Mouse (Mus musculus) limb, embryonic 11.5 days (tissue): ENCODE data around the gene Smc3. TPM values are rescaled to one million over a fixed set of nuclear protein-coding genes. Genes with fewer than 3 reads are reported as not detected.

Source experiments
- ATAC-seq: fragments of 200-750 bp; cut with Nextera tagmentation; 2 replicates; pipeline ENCODE4 v1.8.0; 2017; ENCODE audit warnings: low read depth; ENCODE audit not compliant: insufficient number of reproducible peaks, low FRiP score, low TSS enrichment
- DNase-seq: peaks from one replicate; pipeline ENCODE4 v3.0.0-alpha.2; 2015; ENCODE audit warnings: low spot score
- H3K27ac ChIP-seq: fragments of 300-500 bp; sonication (generic); replicated peaks from 2 replicates; pipeline ENCODE4 v1.5.1; 2014; ENCODE audit warnings: low read depth, mild to moderate bottlenecking, low read length
- H3K27me3 ChIP-seq: fragments of 300-500 bp; sonication (generic); 2 replicates; pipeline ENCODE4 v1.6.1; 2014; ENCODE audit warnings: mild to moderate bottlenecking, low read length, mixed read lengths; ENCODE audit not compliant: control insufficient read depth, insufficient read depth
- H3K36me3 ChIP-seq: fragments of 300-500 bp; sonication (generic); 2 replicates; pipeline ENCODE4 v1.6.1; 2014; ENCODE audit warnings: mild to moderate bottlenecking, low read length, moderate library complexity, mixed read lengths; ENCODE audit not compliant: control insufficient read depth, insufficient read depth
- H3K4me1 ChIP-seq: fragments of 300-500 bp; sonication (generic); 2 replicates; pipeline ENCODE4 v1.6.1; 2014; ENCODE audit warnings: low read length, mixed read lengths; ENCODE audit not compliant: control insufficient read depth, insufficient read depth
- H3K4me2 ChIP-seq: fragments of 300-500 bp; sonication (generic); 2 replicates; pipeline ENCODE4 v1.6.1; 2014; ENCODE audit warnings: low read depth, mild to moderate bottlenecking, moderate library complexity; ENCODE audit not compliant: severe bottlenecking
- H3K4me3 ChIP-seq: fragments of 300-500 bp; sonication (generic); 2 replicates; pipeline ENCODE4 v1.5.1; 2014; ENCODE audit warnings: low read depth, low read length
- H3K9ac ChIP-seq: fragments of 300-500 bp; sonication (generic); 2 replicates; pipeline ENCODE4 v1.6.1; 2014; ENCODE audit warnings: mild to moderate bottlenecking, low read length
- H3K9me3 ChIP-seq: fragments of 300-500 bp; sonication (generic); 2 replicates; pipeline ENCODE4 v1.6.1; 2016; ENCODE audit warnings: low read length; ENCODE audit not compliant: control insufficient read depth
- WGBS: fragments of 180-500 bp; shearing (Covaris S2); extraction: QIAGEN DNeasy Blood & Tissue Kit; methylation state at CpG from one replicate; pipeline ENCODE4 v1.1.7; 2014; 5-methylcytosine and 5-hydroxymethylcytosine counted together
- polyA plus RNA-seq: library from polyadenylated mRNA; unstranded; fragments of >200 nt; fragmentation: Nextera tagmentation; extraction: Ambion mirVana; gene quantifications from 2 replicates; pipeline ENCODE4 v1.2.1, GENCODE M21; 2014

The Smc3 gene
- polyA plus RNA-seq, 1 experiment from 2014 or later = 92.8 TPM

DNA sequence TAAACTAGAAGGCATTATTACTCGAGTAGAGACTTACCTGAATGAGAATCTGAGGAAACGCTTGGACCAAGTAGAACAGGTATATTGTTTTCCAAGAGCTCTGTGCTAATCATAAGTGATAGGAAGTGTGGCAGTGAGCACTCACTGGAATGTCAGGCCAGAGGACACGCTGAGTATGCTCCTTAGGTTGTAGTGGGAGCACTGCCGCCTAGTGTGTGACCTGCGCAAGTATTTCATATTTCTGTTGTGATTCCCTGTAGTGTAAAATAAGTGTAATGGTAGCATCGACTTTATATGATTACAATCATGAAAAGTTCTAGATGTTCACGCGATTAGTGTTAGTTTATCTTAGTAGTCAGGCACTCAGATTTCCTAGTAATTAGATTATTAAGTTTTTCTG is 38.5 kb downstream of the Smc3 start:
- Histone ChIP-seq H3K4me2 (no peak overlapping the region), H3K4me1 (no peaks in the 10 kb centered on the region), H3K9ac (no peak overlapping the region), H3K36me3 (peaks cover 32% of the 10 kb centered on the region), H3K27ac (no peak overlapping the region), H3K4me3 (no peak overlapping the region), H3K9me3 (no peaks in the 10 kb centered on the region), H3K27me3 (no peaks in the 10 kb centered on the region)
- ATAC-seq (no peak), DNase-seq (no peak)
- WGBS = 94% methylated on average over 8 of the region's 8 CpGs

DNA sequence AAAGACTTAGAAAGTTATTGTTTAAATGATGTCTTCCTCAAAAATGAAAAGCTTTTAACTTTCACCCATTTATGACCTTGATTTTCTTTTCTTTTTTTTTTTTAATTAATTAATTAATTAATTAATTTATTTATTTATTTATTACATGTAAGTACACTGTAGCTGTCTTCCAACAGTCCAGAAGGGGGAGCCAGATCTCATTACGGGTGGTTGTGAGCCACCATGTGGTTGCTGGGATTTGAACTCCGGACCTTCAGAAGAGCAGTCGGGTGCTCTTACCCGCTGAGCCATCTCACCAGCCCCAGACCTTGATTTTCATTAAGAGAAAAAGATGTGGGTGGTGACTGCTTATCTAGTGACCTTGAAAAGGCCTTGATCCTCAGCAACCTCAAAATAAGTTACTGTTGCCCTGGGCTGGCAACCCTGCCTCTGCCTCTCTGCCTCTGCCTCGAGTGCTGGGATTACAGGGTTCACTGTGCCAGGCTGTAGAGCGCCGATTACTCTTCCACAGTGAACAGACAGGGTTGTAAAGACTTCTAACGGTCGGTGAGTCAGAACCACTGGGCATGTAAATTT is 43.9 kb downstream of the Smc3 start:
- ATAC-seq (no peak), DNase-seq (no peak)
- no peak overlapping the region for H3K27ac ChIP-seq
- H3K36me3 ChIP-seq = peaks cover 28% of the 10 kb centered on the region
- WGBS = 95% methylated on average over 9 of the region's 9 CpGs
- H3K9ac ChIP-seq = no peak overlapping the region
- H3K4me1 ChIP-seq = no peaks in the 10 kb centered on the region; the same call in 1 of the 2 replicates
- H3K9me3 ChIP-seq = no peaks in the 10 kb centered on the region
- no peak overlapping the region for H3K4me3 ChIP-seq
- H3K27me3 ChIP-seq = no peaks in the 10 kb centered on the region
- no peak overlapping the region for H3K4me2 ChIP-seq

DNA sequence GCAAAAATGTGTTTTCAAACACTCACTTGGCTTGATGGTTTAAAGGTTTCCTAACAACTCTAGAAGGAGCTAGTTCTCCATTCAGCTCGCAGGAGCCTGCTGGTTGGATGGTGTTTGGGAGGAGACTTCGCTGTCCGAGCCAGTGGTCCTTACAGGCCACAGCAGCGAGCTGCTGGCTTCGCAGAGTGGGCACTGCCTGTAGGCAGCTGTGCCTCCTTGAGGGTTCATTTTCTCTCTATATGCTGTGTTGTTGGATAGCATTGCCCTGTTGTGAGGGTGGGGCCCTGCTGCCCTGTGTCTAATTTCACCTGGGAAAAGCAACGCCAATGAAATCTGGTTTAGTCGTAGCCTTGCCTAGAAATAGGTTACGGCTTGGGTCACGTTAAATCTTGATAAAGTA is 47.1 kb downstream of the Smc3 start:
- WGBS = 83% methylated on average over 9 of the region's 9 CpGs
- H3K27ac ChIP-seq = no peak overlapping the region

DNA sequence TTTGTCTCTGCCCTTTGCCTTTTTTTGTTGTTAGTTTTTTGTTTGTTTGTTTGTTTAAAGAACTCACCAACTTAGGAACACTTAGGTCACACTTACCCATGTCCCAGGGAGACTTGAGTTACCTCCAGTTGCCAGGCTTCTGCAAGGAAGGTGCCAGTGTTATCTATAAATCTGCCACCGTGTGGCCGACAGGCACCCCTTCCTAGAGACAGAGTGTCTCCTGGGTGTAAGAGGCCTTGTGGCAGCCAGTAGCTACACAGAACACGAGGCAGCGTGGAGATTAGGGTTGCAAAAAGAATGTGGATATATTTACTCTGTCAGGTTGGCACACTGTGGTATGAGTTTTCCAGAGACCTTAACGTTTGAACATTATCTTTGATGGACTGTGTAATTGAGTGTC is 47.9 kb downstream of the Smc3 start:
- Histone ChIP-seq H3K4me3 (no peak overlapping the region), H3K4me2 (no peak overlapping the region), H3K36me3 (peaks cover 12% of the 10 kb centered on the region), H3K9me3 (no peaks in the 10 kb centered on the region), H3K4me1 (peaks cover 6% of the 10 kb centered on the region; the same call in 1 of the 2 replicates), H3K9ac (no peak overlapping the region), H3K27ac (no peak overlapping the region), H3K27me3 (no peaks in the 10 kb centered on the region)
- 42% methylated on average over 5 of the region's 5 CpGs for WGBS
- ATAC-seq = no peak
- peak; percentile 25 for DNase-seq

More for the DNA sequence above, 47.1 kb downstream of the Smc3 start:
- Histone ChIP-seq H3K9me3 (no peaks in the 10 kb centered on the region), H3K4me2 (no peak overlapping the region), H3K4me1 (peaks cover 6% of the 10 kb centered on the region; the same call in 1 of the 2 replicates), H3K27me3 (no peaks in the 10 kb centered on the region), H3K9ac (no peak overlapping the region), H3K36me3 (peaks cover 13% of the 10 kb centered on the region), H3K4me3 (no peak overlapping the region)
- ATAC-seq (no peak), DNase-seq (no peak)

DNA sequence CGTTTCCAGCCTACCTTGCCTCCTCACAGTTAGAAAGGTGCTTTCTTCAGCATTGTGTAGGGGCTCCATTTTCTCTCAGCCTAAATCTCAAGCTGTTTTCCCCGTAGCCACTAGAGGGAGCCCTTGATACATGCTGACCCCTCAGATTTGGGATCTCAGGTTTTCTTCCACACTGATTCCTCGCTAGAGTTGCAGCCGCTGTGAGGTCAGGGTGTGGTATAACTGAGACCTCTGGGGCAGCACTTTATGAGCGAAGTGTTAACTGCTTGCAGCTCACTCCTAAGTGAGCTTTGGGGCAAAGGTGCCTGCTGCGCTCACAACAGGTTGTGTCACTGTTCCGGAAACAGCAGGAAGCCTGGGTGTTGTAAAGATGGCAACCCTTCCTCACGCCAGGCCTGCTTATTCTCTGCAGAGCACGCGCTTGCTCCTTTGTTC is 48.6 kb downstream of the Smc3 start:
- Histone ChIP-seq H3K36me3 (peaks cover 7% of the 10 kb centered on the region), H3K27ac (peak overlapping the region; percentile 67), H3K9me3 (no peaks in the 10 kb centered on the region), H3K4me1 (peaks cover 12% of the 10 kb centered on the region; the same call in 1 of the 2 replicates), H3K4me2 (no peak overlapping the region), H3K9ac (no peak overlapping the region; the same call in 1 of the 2 replicates), H3K27me3 (no peaks in the 10 kb centered on the region), H3K4me3 (no peak overlapping the region)
- DNase-seq (peak; percentile 91), ATAC-seq (peak; percentile 78)
- 16% methylated on average over 10 of the region's 10 CpGs for WGBS

DNA sequence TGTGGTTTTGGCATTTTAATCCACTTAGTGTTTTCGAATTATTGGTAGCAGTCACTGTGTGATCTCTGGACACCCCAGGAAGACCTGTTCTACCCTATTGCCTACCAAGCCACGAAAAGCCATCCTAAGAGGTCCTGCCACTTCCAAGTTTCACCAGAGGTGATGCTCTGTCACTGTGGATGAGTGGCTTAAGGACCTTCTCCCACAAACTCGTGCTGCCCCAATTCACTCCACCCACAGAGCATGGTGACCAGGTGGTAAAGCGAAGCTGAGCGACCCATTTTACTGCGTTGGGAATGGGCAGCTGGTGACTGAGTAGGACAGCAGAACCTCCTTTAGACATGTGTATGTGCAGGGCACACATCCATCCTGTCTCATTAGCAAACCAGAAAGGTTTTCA is 49.2 kb downstream of the Smc3 start:
- H3K27ac ChIP-seq = peak overlapping the region; percentile 67
- H3K4me2 ChIP-seq = no peak overlapping the region
- H3K36me3 ChIP-seq = peaks cover 5% of the 10 kb centered on the region
- peaks cover 15% of the 10 kb centered on the region; the same call in 1 of the 2 replicates for H3K4me1 ChIP-seq
- H3K9me3 ChIP-seq = no peaks in the 10 kb centered on the region
- H3K27me3 ChIP-seq = no peaks in the 10 kb centered on the region
- ATAC-seq (no peak), DNase-seq (no peak)
- H3K9ac ChIP-seq = peak overlapping the region; percentile 27
- 80% methylated on average over 6 of the region's 6 CpGs for WGBS
- no peak overlapping the region for H3K4me3 ChIP-seq

DNA sequence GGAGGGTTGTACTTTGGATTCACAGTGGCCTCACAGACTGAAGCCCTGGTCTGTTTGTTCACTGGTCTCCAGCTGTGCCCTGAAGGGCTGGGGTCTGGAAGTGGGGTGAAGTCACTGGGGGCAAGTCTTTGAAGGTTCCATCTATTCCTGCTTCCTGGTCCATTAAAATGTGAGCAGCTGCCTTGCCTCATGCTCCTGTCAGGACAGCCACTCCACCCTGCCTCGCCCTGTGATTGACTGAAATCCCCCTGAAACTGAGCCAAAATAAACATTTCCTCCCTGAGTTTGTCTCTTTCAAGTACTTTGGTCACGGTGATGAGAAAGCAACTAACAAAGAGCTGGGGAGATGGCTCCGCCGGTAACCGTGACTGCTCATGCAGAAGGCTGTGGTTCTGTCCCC is 49.6 kb downstream of the Smc3 start:
- H3K4me1 ChIP-seq = peaks cover 17% of the 10 kb centered on the region
- H3K9me3 ChIP-seq = no peaks in the 10 kb centered on the region
- H3K36me3 ChIP-seq = peaks cover 3% of the 10 kb centered on the region; the same call in 1 of the 2 replicates
- ATAC-seq = no peak
- H3K27me3 ChIP-seq = no peaks in the 10 kb centered on the region
- DNase-seq = no peak
- H3K4me2 ChIP-seq = no peak overlapping the region
- no peak overlapping the region for H3K4me3 ChIP-seq
- H3K27ac ChIP-seq = no peak overlapping the region
- 81% methylated on average over 5 of the region's 5 CpGs for WGBS
- no peak overlapping the region for H3K9ac ChIP-seq

DNA sequence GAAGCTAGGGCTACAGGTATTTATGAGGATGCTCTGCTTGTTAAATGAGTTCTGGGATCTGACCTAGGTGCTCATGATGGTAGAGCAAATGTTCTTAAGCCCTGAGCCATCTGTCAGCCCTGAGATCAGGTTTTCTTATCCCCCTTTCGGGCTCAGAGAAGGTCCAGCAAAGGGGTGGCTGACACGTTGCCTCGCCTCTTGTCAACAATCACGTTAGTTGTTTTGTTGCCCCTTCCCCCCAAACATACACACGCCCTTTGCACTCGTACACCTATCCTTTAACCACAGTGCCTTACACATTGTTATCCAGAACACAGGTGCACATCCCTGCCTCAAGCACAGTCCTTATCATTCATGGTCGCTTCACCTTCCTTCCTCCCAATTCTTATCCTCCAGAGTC is 50.7 kb downstream of the Smc3 start:
- Histone ChIP-seq H3K27ac (no peak overlapping the region), H3K9me3 (no peaks in the 10 kb centered on the region), H3K4me2 (no peak overlapping the region), H3K4me3 (no peak overlapping the region), H3K4me1 (peaks cover 17% of the 10 kb centered on the region), H3K36me3 (peaks cover 3% of the 10 kb centered on the region; the same call in 1 of the 2 replicates), H3K9ac (no peak overlapping the region), H3K27me3 (no peaks in the 10 kb centered on the region)
- ATAC-seq (no peak), DNase-seq (no peak)
- WGBS = 88% methylated on average over 7 of the region's 7 CpGs

DNA sequence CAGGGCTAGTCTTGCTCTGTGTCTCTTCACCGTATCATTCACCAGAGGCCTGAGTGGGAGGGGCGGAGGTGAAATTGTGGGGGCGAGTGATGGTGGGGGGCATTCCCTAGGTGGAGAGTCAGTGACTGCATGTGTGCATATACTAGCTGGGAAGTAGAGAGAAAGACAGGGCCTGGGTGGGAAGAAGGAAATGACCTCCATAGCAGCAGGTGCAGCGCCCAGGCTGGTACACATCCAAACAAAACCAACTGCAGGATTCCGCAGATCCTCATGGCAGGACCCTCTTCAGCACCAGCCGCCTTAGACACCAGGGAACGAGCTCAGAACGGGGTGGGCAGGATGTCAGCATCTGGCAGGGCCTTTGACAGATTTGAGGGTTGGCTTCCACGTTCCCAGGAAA is 52.1 kb downstream of the Smc3 start:
- Histone ChIP-seq H3K9ac (no peak overlapping the region), H3K36me3 (peaks cover 2% of the 10 kb centered on the region; the same call in 1 of the 2 replicates), H3K27me3 (no peaks in the 10 kb centered on the region), H3K27ac (no peak overlapping the region), H3K4me1 (peaks cover 17% of the 10 kb centered on the region), H3K4me3 (no peak overlapping the region), H3K4me2 (no peak overlapping the region), H3K9me3 (no peaks in the 10 kb centered on the region)
- DNase-seq (no peak), ATAC-seq (no peak)
- WGBS = 74% methylated on average over 9 of the region's 9 CpGs
